Mouse (Mus musculus) limb, embryonic 14.5 days (tissue): ENCODE results near the gene Parp9. TPM values are rescaled to one million over a fixed set of nuclear protein-coding genes. Genes with fewer than 3 reads are reported as not detected.
"Not testable (repeated sequence)": the region's sequence is repeated elsewhere in the genome, so short reads cannot be mapped to it uniquely, and the experiment has no call there.

Experiments
- ATAC-seq: fragments of 200-750 bp; cut with Nextera tagmentation; 2 replicates; pipeline ENCODE4 v1.8.0; 2017; ENCODE audit warnings: low read depth, moderate number of reproducible peaks, moderate TSS enrichment; ENCODE audit not compliant: low FRiP score
- DNase-seq: peaks from one replicate; pipeline ENCODE4 v3.0.0-alpha.2; 2015; ENCODE audit warnings: low spot score
- H3K27ac ChIP-seq: fragments of 300-500 bp; sonication (generic); replicated peaks from 2 replicates; pipeline ENCODE4 v1.5.1; 2014; ENCODE audit warnings: low read depth, mild to moderate bottlenecking, low read length, moderate library complexity, mixed read lengths
- H3K27me3 ChIP-seq: fragments of 300-500 bp; sonication (generic); 2 replicates; pipeline ENCODE4 v1.6.1; 2014; ENCODE audit warnings: low read length, mixed read lengths; ENCODE audit not compliant: control insufficient read depth, insufficient read depth
- H3K36me3 ChIP-seq: fragments of 300-500 bp; sonication (generic); 2 replicates; pipeline ENCODE4 v1.6.1; 2014; ENCODE audit warnings: mild to moderate bottlenecking, low read length, moderate library complexity, mixed read lengths; ENCODE audit not compliant: control insufficient read depth, insufficient read depth
- H3K4me1 ChIP-seq: fragments of 300-500 bp; sonication (generic); 2 replicates; pipeline ENCODE4 v1.6.1; 2014; ENCODE audit warnings: antibody characterized with exemption, low read length, mixed read lengths; ENCODE audit not compliant: control insufficient read depth, insufficient read depth
- H3K4me2 ChIP-seq: fragments of 300-500 bp; sonication (generic); replicated peaks from 2 replicates; pipeline ENCODE4 v1.6.1; 2014; ENCODE audit warnings: low read depth, mild to moderate bottlenecking, low read length, moderate library complexity; ENCODE audit not compliant: severe bottlenecking
- H3K4me3 ChIP-seq: fragments of 300-500 bp; sonication (generic); replicated peaks from 2 replicates; pipeline ENCODE4 v1.5.1; 2014; ENCODE audit warnings: low read length
- H3K9ac ChIP-seq: fragments of 300-500 bp; sonication (generic); 2 replicates; pipeline ENCODE4 v1.6.1; 2014; ENCODE audit warnings: mild to moderate bottlenecking, low read depth, low read length, moderate library complexity; ENCODE audit not compliant: severe bottlenecking
- H3K9me3 ChIP-seq: fragments of 300-500 bp; sonication (generic); 2 replicates; pipeline ENCODE4 v1.6.1; 2016; ENCODE audit warnings: low read length; ENCODE audit not compliant: control insufficient read depth
- POLR2A ChIP-seq: fragments of 200-500 bp; IDR thresholded peaks from 2 replicates; pipeline ENCODE4 v1.8.0; 2012; ENCODE audit warnings: inconsistent platforms, mild to moderate bottlenecking, moderate library complexity, borderline replicate concordance; ENCODE audit not compliant: insufficient read depth, insufficient read length; ENCODE audit errors: extremely low read depth
- WGBS: fragments of 180-500 bp; shearing (Covaris S2); extraction: QIAGEN DNeasy Blood & Tissue Kit; methylation state at CpG from one replicate; pipeline ENCODE4 v1.1.7; 2014; 5-methylcytosine and 5-hydroxymethylcytosine counted together
- polyA plus RNA-seq, 2 experiments: library from polyadenylated mRNA; depleted of rRNA in 1 of 2; stranded (reverse) in 1 of 2; unstranded in 1 of 2; fragments of >200 nt; fragmentation: Nextera tagmentation in 1 of 2; extraction: Ambion mirVana in 1 of 2; gene quantifications; 2 replicates each; pipeline versions ENCODE4 v1.2.1 to v1.2.3; 2012 to 2014

The Parp9 gene
- polyA plus RNA-seq, 2 experiments: 4.1 to 4.3 TPM

GRCm38 (mm10) chr16:35993316-35993715 is 55.0 kb downstream of the Parp9 start:
- no peak for DNase-seq

GRCm38 (mm10) chr16:35998852-35999251 is 60.6 kb downstream of the Parp9 start:
- not testable (repeated sequence) for DNase-seq, H3K4me3 ChIP-seq, H3K27me3 ChIP-seq, ATAC-seq, H3K27ac ChIP-seq, H3K4me1 ChIP-seq, H3K9ac ChIP-seq, H3K4me2 ChIP-seq, H3K9me3 ChIP-seq
- 93% methylated on average over 4 of the region's 4 CpGs for WGBS
- peaks cover 25% of the 10 kb centered on the region for H3K36me3 ChIP-seq

More at GRCm38 (mm10) chr16:35993316-35993715, 55.0 kb downstream of the Parp9 start:
- Histone ChIP-seq H3K4me3 (no peak overlapping the region), H3K4me2 (no peak overlapping the region), H3K27me3 (no peaks in the 10 kb centered on the region), H3K36me3 (no peaks in the 10 kb centered on the region), H3K9ac (no peak overlapping the region), H3K27ac (no peak overlapping the region), H3K9me3 (no peaks in the 10 kb centered on the region), H3K4me1 (no peaks in the 10 kb centered on the region)
- no peak for TF ChIP-seq POLR2A
- 90% methylated on average over 3 of the region's 3 CpGs for WGBS
- ATAC-seq: no peak

- no peak for TF ChIP-seq POLR2A
- H3K36me3 ChIP-seq: peaks cover 30% of the 10 kb centered on the region
- no peaks in the 10 kb centered on the region for H3K27me3 ChIP-seq
- no peak overlapping the region for H3K4me3 ChIP-seq
- H3K27ac ChIP-seq: no peak overlapping the region
- H3K9me3 ChIP-seq: no peaks in the 10 kb centered on the region
- H3K4me2 ChIP-seq: no peak overlapping the region
- DNase-seq (no peak), ATAC-seq (no peak)
- H3K9ac ChIP-seq: no peak overlapping the region
- 90% methylated on average over 3 of the region's 3 CpGs for WGBS
- no peaks in the 10 kb centered on the region for H3K4me1 ChIP-seq
Observed at GRCm38 (mm10) chr16:36008396-36008795, 70.1 kb downstream of the Parp9 start.

GRCm38 (mm10) chr16:36016335-36016734 is 78.1 kb downstream of the Parp9 start:
- Histone ChIP-seq H3K4me1 (no peaks in the 10 kb centered on the region), H3K36me3 (peaks cover 42% of the 10 kb centered on the region), H3K9ac (no peak overlapping the region), H3K4me3 (no peak overlapping the region), H3K27ac (no peak overlapping the region), H3K9me3 (no peaks in the 10 kb centered on the region), H3K27me3 (no peaks in the 10 kb centered on the region), H3K4me2 (no peak overlapping the region)
- 78% methylated on average over 1 of the region's 1 CpGs for WGBS
- no peak for TF ChIP-seq POLR2A
- no peak for DNase-seq
- no peak for ATAC-seq

Other genes starting within 250 kb of the Parp9 start
- 22.9 and 28.7 TPM in 2 replicates for gene Dirc2, start 169.1 kb upstream of the Parp9 start, polyA plus RNA-seq (2012; rRNA removed)
- gene Dirc2, start 169.1 kb upstream of the Parp9 start, polyA plus RNA-seq (2014; fragmentation: Nextera tagmentation; extraction: Ambion mirVana): 20.5 and 23.0 TPM in 2 replicates
- 11.5 and 12.3 TPM in 2 replicates for gene Hspbap1, start 168.1 kb upstream of the Parp9 start, polyA plus RNA-seq (2012; rRNA removed)
- 12.9 and 14.5 TPM in 2 replicates for gene Hspbap1, start 168.1 kb upstream of the Parp9 start, polyA plus RNA-seq (2014; fragmentation: Nextera tagmentation; extraction: Ambion mirVana)
- gene Parp14, start 66.9 kb upstream of the Parp9 start, polyA plus RNA-seq (2012; rRNA removed): 0.85 and 1.1 TPM in 2 replicates
- gene Parp14, start 66.9 kb upstream of the Parp9 start, polyA plus RNA-seq (2014; fragmentation: Nextera tagmentation; extraction: Ambion mirVana): 0.67 and 0.91 TPM in 2 replicates
- gene Dtx3l, start 681 bp downstream of the Parp9 start, polyA plus RNA-seq (2012; rRNA removed): 1.8 and 2.0 TPM in 2 replicates
- gene Dtx3l, start 681 bp downstream of the Parp9 start, polyA plus RNA-seq (2014; fragmentation: Nextera tagmentation; extraction: Ambion mirVana): 3.2 and 3.5 TPM in 2 replicates
- gene Kpna1, start 40.3 kb downstream of the Parp9 start, polyA plus RNA-seq (2012; rRNA removed): 14.7 and 15.4 TPM in 2 replicates
- gene Kpna1, start 40.3 kb downstream of the Parp9 start, polyA plus RNA-seq (2014; fragmentation: Nextera tagmentation; extraction: Ambion mirVana): 38.7 and 39.5 TPM in 2 replicates
- 5.2 and 6.1 TPM in 2 replicates for gene Wdr5b, start 102.7 kb downstream of the Parp9 start, polyA plus RNA-seq (2012; rRNA removed)
- 11.9 and 13.7 TPM in 2 replicates for gene Wdr5b, start 102.7 kb downstream of the Parp9 start, polyA plus RNA-seq (2014; fragmentation: Nextera tagmentation; extraction: Ambion mirVana)
- gene Fam162a, start 133.1 kb downstream of the Parp9 start, polyA plus RNA-seq (2012; rRNA removed): 128 and 270 TPM in 2 replicates
- gene Fam162a, start 133.1 kb downstream of the Parp9 start, polyA plus RNA-seq (2014; fragmentation: Nextera tagmentation; extraction: Ambion mirVana): 474 and 497 TPM in 2 replicates
- 47.3 and 56.2 TPM in 2 replicates for gene Ccdc58, start 133.2 kb downstream of the Parp9 start, polyA plus RNA-seq (2012; rRNA removed)
- gene Ccdc58, start 133.2 kb downstream of the Parp9 start, polyA plus RNA-seq (2014; fragmentation: Nextera tagmentation; extraction: Ambion mirVana): 70.1 and 70.2 TPM in 2 replicates
- 0.36 and 0.83 TPM in 2 replicates for gene Csta1, start 192.8 kb downstream of the Parp9 start, polyA plus RNA-seq (2012; rRNA removed)
- gene Csta1, start 192.8 kb downstream of the Parp9 start, polyA plus RNA-seq (2014; fragmentation: Nextera tagmentation; extraction: Ambion mirVana): 2.1 and 2.7 TPM in 2 replicates
- gene Stfa2l1, start 218.3 kb downstream of the Parp9 start, polyA plus RNA-seq (2012; rRNA removed): 1.2 and 1.8 TPM in 2 replicates
- gene Stfa2l1, start 218.3 kb downstream of the Parp9 start, polyA plus RNA-seq (2014; fragmentation: Nextera tagmentation; extraction: Ambion mirVana): 0.76 and 1.9 TPM in 2 replicates
- gene Gm5483, start 245.7 kb downstream of the Parp9 start, polyA plus RNA-seq (2012; rRNA removed): 1.7 and 3.5 TPM in 2 replicates
- gene Gm5483, start 245.7 kb downstream of the Parp9 start, polyA plus RNA-seq (2014; fragmentation: Nextera tagmentation; extraction: Ambion mirVana): 0.58 and 5.1 TPM in 2 replicates